Mouse (Mus musculus): ENCODE data around the gene Fam129a. TPM values are rescaled to one million over a fixed set of nuclear protein-coding genes. Genes with fewer than 3 reads are reported as not detected.
"Not testable (repeated sequence)": the region's sequence is repeated elsewhere in the genome, so short reads cannot be mapped to it uniquely, and the experiment has no call there.

Fam129a gene
- total RNA-seq, 2 experiments from 2014 or later, result 6.1 to 13.4 TPM

DNA sequence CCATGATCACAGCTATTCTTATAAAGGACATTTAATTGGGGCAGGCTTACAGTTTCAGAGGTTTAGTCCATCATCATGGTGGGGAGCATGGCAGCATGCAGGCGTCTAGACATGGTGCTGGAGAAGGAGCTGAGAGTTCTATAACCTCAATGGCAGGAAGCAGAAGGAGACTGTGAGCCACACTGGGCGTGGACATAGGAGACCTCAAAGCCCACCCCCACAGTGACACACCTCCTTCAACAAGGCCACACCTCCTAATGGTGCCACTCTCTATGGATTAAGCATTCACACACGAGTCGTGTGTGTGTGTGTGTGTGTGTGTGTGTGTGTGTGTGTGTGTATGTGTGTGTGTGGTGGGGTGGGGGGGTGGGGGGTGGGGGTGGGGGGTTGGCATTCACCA, 11.0 kb downstream of the Fam129a start:
- ATAC-seq (replicated peaks; ENCODE audit: low FRiP score, poor library complexity, severe bottlenecking), result no peak

DNA sequence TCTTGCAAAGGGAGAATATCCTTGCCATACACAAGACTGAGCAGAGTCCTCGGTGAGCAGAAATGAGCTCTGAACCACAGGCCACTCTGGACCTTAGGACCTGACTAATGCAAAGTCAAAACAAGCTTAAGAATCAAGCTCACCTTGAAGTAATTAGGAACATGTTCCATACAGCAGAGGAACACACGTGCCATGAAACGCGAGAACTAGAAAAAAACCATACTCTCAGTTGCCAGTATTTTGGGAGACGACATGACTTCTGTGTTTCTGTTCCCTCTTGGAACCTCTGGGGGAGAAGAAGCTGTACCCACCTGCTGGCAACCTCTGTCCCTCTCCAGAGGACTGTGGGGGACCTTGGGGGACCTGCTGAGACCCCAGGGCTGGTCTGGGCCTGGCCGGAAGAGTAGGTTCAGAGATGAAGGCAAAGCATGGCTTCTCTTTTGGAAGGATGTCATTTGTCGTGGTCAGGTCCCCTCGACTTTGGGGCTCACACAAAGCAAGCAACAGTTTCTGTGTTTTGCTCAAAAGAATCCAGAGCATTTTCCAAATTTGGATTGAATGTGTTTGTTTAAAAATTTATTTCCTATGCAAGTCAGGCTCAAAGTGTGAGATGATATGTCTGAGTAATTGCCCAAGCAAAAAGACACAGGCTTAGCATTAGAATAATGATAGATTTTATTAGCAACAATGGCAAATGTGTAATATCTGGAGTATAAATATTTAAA, 12.6 kb downstream of the Fam129a start:
- no peak for ATAC-seq (replicated peaks; ENCODE audit: low FRiP score, poor library complexity, severe bottlenecking)

DNA sequence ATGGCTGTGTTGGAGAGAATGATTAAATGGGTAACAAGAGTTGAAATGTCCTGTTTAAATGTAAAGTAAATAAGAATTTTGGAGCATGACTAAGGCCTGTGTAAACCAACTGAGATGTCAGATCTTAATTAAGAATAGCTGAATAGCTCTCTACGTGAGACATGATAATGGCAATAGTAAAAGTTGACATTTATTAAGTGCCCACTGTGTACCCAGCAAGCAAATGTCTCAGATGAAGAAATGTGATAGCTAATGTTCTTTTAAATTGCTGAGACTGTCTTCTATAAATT, 13.1 kb downstream of the Fam129a start:
- ATAC-seq (replicated peaks; ENCODE audit: low FRiP score, poor library complexity, severe bottlenecking), result no peak

DNA sequence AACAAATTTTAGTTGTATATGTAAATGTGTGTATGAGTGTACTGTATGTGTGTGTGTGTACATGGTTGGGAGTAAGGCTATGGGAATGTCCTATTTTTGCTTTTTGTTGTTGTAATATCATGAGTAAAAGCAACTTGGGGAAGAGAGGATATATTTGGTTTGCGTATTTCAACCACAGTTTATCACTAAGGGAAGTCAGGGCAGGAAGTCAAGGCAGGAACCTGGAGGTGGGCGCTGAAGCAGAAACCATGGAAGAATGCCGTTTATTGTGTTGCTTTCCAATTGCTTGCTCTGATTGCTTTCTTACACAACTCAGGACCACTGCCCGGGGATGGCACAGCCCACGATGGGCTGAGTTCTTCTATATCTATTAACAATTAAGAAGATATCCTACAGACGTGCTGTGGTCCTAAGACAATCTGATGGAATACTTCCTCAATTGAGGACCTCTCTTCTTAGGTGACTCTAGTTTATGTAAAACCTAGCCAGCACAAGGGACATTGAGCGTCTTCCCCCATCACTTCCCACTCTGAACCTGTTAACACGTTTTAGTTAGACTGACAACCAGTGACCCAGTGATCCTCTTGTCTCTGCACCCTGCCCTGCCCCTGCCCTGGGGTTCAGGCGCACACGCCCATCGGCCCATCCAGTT, 13.7 kb downstream of the Fam129a start:
- no peak for ATAC-seq (replicated peaks; ENCODE audit: low FRiP score, poor library complexity, severe bottlenecking)

DNA sequence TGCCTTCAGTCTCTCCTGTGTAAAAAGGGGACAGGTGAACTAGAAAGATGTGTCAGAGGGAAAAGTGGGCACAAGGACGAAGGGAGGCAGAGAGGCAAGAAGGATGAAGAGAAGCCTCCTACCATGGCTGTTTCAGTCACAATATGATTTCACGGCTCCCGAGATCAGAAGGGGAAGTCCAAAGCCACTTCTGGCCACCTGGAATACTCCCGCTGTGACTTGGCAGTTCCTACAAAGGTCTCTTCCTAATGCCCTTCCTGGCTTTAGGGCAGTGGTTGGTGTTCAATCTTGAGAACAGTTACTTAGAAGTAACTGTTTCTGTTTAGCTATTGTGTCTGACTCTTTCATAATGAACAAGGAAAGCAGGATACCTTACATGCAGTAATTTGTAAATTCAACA, 14.7 kb downstream of the Fam129a start:
- ATAC-seq (replicated peaks; ENCODE audit: low FRiP score, poor library complexity, severe bottlenecking), result no peak

DNA sequence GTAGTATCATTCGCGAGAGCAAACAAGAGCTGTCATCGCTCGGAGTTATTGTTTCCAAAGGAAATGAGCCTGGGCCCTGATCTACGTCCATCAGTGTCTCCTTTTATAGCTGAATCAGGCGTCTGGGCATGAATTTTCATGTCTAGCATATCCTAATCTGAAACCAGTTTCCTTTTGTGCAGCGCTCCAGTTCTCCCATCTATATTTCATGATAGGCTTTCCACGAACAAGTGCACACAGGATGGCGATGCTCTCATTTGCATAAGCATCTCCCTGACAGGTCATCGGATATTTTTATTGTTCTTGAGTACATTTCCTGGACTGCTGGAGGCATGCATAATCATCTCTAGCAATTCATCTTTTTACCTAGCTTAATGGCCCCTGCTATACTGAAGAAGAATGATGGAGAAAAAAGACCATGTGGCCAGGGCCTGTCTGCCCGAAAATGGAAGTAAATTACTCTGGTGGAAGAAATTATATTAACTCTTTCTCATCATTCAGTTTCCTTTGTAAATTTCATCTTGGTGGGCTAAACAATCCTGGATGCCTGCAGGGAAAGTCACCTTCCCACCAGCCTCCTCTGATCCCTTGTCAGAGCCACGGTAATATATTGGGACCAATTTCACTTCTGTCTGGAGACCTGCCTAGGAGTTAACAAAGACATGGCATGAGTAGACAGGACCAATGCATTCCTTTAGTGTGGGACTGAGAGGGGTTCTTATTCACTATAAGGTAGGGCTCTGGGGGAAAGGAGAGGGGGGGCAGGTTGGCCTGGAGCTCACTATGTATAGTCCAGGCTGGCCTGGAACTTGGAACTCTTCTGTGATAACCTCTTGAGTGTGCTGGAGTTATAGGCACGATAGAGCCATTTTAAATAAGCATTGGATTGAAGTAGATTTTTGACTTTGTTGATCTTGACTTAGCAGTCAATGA, 21.4 kb downstream of the Fam129a start:
- ATAC-seq (replicated peaks; ENCODE audit: low FRiP score, poor library complexity, severe bottlenecking), result no peak

DNA sequence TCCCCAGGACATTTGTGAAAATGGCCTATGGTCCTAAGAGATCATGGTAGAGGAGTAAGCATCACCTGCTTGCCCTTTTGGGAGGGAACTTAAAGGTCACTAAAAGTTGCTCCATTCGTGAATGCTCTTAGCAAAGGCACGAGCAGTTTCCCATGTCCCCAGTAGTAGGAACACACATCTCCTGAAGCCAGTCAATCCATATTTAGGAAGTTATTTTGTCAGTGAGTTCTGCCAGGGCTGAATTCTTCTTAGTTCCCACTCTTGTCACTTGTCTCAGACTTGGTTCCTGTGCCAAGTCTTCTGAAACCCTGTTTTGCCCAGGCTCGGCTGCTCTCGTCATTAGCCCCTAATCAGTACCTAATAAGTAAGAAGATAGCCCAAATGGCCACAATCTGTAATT, 23.9 kb downstream of the Fam129a start:
- no peak for ATAC-seq (replicated peaks; ENCODE audit: low FRiP score, poor library complexity, severe bottlenecking)

DNA sequence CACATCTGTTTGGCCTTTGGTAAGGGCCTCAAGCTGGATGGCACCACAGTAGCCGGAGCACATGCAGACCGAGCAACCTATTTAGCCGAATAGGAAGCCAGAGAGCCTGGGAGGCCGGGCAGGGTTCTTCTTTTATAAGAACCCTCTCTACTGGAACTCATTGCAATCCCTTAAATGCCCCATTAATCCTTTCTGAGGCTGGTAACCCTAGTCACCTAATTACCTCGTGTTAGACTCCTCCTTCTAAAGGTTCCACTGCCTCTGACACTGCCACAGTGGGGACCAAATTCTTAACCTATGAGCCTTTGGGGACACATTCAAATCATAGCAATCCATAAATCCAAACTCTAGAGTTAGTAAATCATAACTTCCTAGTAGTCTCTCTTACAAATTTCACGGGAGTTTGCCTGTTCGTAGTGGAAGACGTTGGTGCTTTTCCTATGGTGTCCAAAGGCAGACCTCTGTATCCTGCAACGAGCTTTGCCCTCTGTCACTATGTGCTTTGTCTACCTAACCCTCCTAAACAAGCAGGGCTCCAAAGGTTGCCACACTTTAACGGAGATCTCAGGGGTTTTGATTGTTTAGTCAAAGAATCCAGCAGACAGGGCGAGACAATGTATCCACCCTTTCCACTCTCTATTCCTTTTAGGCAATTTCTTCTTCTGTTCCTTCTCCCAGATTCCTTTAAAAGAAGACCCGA, 24.8 kb downstream of the Fam129a start:
- no peak for ATAC-seq (replicated peaks; ENCODE audit: low FRiP score, poor library complexity, severe bottlenecking)

DNA sequence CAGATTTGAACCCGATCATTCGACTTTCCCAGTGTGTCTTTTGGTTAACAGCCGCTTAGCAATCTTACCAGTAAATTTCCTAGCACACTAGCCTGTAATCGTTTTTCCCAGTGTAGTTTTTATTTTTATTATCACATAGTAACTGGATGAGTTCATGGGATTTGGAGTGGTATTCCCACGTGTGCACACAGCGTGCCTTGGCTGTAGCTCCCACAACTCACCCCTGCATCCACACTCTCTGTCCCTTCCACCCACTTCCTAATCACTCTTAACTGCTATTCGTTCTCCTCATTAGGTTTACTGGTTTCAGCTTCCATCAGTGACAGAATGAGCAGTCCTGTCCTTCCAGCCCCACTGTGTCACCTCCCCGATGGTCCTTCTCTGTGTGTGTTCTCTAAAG, 25.6 kb downstream of the Fam129a start:
- ATAC-seq (replicated peaks; ENCODE audit: low FRiP score, poor library complexity, severe bottlenecking), result no peak

DNA sequence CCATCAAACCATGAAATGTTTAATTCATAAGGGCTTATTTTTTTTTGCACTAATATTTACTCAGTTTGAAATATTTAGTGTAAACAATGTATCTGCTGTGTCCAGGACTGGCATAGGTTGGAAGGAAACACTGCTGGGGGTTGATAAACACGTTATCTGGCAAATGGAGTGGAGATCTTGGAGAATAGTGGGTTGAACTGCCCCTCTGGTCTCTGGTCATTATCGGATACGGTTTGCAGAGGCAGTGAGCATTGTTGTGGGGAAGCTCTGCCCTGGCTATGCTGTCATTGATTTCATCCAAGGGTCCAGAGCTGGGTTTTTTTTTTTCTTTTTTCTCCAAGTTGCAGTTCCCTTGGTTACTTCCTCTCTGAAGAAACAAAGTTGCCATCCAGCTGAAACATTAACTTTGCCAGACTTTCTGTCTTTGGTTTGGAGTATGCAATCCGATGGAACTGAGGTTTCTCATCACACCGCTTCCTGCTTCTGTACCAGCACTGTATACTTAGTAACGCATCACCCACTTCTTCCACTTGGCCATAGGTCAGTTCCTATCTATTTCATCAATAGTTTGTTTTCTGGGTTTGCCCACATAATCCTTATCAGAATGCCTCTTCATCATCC, 26.8 kb downstream of the Fam129a start:
- no peak for ATAC-seq (replicated peaks; ENCODE audit: low FRiP score, poor library complexity, severe bottlenecking)

DNA sequence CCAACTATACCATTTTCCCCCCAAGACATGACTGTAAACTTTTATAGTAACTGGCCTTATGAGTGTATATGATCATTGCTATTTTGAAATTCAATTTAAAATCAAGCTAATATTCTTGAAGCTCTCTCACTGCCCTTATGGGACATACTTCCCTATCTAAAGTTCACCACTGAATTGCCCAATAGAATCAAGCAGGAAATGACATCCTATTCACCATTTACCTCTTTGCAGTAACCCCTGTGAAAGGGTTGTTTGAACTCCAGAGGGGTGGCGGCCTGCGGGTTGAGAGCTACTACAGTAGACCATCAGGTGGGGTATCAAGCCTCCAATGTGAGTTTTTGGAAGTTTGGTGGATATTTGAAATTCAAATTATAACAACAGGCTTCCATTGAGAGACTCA, 27.9 kb downstream of the Fam129a start:
- ATAC-seq (replicated peaks; ENCODE audit: low FRiP score, poor library complexity, severe bottlenecking), result no peak

DNA sequence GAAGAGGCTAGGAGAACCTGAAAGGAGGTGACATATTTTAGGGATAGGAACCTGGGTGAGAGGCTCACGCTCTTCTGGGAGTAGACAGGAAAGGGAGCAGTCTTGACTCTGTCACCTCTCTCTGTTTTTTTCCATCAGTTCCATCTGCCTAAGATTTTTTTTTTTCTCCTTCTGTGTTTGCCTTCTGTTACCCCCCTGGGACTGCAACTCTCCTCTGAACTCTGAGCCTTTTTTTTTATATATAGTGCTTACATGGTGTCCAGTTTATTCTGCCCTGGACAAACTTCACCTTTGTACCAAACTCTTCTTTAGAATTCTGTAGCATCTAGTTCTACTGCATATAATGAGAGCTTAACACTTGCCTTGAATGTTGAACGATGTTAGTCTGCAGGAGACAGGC, 33.3 kb downstream of the Fam129a start:
- ATAC-seq (replicated peaks; ENCODE audit: low FRiP score, poor library complexity, severe bottlenecking), result no peak

DNA sequence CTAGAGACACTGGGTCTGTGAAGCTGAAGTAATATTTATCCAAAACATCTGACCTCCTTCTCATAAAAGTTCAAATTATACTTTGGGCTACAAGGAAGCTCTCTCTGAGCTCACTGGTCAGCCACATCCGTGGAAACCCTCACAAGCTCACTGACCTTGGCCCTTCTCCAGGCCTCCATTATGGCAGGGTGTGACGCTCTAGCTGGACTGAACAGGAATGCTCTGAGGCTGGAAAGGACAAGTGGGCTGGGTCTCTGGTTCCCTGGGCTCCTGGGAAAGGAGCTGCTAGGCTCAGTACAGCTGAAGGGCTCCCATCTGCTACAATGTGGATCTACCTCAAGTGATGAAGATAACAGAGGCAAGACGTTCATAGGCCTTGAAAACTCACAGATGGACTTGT, 37.0 kb downstream of the Fam129a start:
- ATAC-seq (replicated peaks; ENCODE audit: low FRiP score, poor library complexity, severe bottlenecking), result not testable (repeated sequence)

DNA sequence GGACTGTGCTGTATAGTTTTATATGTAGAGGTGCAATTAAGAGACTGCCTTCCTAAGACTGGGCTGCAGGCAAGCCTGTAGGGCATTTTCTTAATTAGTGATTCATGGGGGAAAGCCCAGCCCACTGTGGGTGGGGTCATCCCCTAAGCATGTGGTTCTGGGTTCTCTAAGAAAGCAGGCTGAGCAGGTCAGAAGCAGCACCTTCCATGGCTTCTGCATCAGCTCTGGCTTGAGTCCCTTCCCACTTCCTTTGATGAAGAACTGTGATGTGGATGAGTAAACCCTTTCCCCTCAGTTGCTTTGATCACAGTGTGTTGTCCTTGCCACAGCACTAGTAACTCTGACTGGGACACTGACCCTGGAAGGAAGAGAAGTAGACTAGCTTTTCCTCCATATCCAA, 39.6 kb downstream of the Fam129a start:
- ATAC-seq (replicated peaks; ENCODE audit: low FRiP score, poor library complexity, severe bottlenecking), result no peak

DNA sequence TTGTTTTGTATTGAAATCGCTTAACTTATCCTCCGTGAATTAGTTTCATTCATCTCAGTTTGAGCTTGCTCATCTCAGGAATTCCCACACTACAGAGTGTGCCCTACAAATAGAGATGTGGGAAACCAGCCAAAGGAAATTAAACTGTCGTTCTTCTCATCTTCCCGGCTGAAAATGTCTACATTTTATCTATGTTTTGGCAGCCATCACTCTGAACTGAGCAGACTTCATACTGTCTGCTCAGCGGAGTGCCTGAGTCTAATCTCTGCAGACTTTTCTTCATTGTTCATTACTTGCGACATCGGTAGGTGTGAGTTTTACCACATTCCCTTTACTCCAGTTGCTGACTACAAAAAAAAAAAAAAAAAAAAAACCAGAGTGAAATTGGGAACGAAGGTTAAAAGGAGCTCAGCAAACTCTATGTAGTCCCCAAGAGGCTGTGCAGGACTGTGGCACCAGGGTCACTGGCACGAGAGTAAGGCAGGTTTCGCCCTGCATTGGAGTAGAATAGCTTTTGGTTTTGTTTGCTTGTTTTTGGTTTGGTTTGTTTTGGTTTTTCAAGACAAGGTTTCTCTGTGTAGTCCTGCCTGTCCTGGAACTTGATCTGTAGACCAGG, 43.4 kb downstream of the Fam129a start:
- ATAC-seq (replicated peaks; ENCODE audit: low FRiP score, poor library complexity, severe bottlenecking), result no peak

DNA sequence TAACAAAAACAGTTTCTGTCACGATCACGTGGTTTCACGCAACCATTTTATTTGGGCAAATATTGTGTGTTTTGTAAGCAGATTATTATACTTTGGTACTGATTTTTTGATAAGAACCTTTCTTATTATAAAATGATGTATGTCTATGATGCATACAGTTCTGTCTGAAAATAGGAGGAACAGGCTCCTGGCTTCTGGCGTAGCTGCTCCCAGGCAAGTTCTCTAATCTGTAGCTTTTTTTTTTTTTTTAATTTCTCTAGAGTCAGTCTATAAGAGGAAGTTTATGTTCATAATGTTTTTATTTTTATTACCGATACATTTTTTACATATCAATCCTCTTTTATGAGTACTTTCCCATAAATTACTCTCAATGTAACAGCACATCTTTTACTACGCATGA, 44.6 kb downstream of the Fam129a start:
- ATAC-seq (replicated peaks; ENCODE audit: low FRiP score, poor library complexity, severe bottlenecking), result no peak

DNA sequence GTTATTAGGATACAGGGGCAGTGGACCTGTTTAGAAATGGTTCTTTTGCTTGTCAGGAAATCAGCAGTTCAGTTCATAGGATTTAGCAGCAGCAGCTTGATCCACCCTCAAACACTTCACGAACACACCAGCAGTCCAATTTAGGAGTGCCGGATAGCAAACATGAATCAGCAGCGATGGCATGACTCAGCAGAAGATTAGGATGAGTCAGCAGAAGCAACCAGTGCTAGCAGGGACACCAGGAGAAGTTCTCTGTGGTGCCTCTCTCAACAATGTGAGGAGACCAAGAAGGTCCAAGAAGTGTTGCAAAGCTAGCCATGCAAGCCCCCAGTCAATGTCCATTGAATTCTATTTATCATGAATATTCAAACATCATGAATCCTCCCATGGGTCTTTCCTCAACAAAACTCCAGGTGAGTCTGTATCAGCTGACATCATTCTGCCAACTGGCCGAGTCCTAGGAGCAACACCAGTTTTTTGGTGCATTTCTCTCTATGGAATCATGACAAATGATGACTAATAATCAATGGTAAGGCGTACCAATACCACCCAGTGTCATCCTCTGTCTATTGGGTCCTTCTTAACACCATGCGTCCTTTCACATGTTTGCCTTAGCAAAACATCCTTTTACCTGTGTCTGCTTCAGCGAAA, 45.7 kb downstream of the Fam129a start:
- peak; percentile 89 for ATAC-seq (replicated peaks; ENCODE audit: low FRiP score, poor library complexity, severe bottlenecking)

DNA sequence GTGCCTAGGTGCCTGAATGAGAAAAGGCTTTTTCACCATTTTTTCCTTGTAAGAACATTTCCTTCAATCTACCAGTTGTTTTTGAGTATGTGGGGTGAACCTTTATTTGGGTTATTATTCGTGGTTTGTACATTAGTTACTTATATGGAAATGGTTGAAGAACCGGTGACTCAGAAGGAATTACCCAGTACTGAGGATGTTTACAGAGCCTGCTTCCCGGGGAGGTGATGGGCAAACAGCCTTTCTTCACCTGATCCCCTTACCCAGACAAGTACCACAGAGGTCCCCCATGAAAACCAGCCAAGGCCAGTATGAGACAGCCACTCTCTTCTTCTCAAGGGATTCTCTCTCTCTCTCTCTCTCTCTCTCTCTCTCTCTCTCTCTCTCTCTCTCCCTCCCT, 47.3 kb downstream of the Fam129a start:
- ATAC-seq (replicated peaks; ENCODE audit: low FRiP score, poor library complexity, severe bottlenecking), result no peak

DNA sequence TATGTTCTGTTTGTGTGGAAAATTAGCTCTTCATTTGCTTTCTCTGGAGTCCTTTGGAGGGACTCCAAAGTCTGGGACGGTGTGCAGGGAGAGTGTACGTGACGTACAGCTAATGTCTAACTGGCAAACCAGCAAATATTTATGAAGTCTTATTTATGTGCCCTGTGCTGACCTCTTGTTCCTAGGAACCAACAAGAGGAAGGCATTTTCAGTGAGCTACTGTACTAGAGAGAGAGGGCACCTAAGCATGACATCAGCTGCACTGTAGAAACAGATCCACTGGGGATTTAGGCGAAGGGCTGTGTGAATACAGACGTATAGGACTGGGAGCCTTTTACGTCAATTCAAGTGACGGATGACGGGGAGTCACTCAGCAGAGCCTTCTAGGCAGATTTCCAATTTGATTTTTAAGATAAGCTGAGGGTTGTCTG, 48.3 kb downstream of the Fam129a start:
- ATAC-seq (replicated peaks; ENCODE audit: low FRiP score, poor library complexity, severe bottlenecking), result no peak
